Mouse (Mus musculus) small intestine, adult 2 months (tissue): ENCODE results near the gene Mast4. TPM values are rescaled to one million over a fixed set of nuclear protein-coding genes. Genes with fewer than 3 reads are reported as not detected.

ENCODE experiments used
- H3K27ac ChIP-seq: fragments of 200-500 bp; 2 replicates; pipeline ENCODE4 v1.5.1; 2012; ENCODE audit warnings: low read depth, low read length, control low read depth, inconsistent platforms; ENCODE audit not compliant: insufficient read depth
- H3K27me3 ChIP-seq: fragments of 200-500 bp; 2 replicates; pipeline ENCODE4 v1.6.1; 2012; ENCODE audit warnings: mild to moderate bottlenecking, moderate library complexity, low read length, inconsistent platforms; ENCODE audit not compliant: control insufficient read depth, insufficient read depth
- H3K36me3 ChIP-seq: fragments of 200-500 bp; 2 replicates; pipeline ENCODE4 v1.6.1; 2012; ENCODE audit warnings: mild to moderate bottlenecking, low read length, control low read depth, inconsistent platforms; ENCODE audit not compliant: control insufficient read depth, insufficient read depth
- H3K4me1 ChIP-seq: fragments of 200-500 bp; 2 replicates; pipeline ENCODE4 v1.6.1; 2012; ENCODE audit warnings: low read length, inconsistent platforms, mixed read lengths; ENCODE audit not compliant: control insufficient read depth, insufficient read depth, insufficient read length
- H3K4me3 ChIP-seq: fragments of 200-500 bp; 2 replicates; pipeline ENCODE4 v1.5.1; 2012; ENCODE audit warnings: low read depth, mild to moderate bottlenecking, control low read depth, inconsistent platforms, low read length, moderate library complexity
- CTCF ChIP-seq: fragments of 200-500 bp; IDR thresholded peaks from 2 replicates; pipeline ENCODE4 v1.5.1; 2012; ENCODE audit warnings: low read depth, mild to moderate bottlenecking, control low read depth, inconsistent platforms, low read length, moderate library complexity, mixed read lengths; ENCODE audit not compliant: insufficient replicate concordance, insufficient read length; ENCODE audit errors: extremely low read depth
- POLR2A ChIP-seq: fragments of 200-500 bp; IDR thresholded peaks from 2 replicates; pipeline ENCODE4 v1.6.1; 2012; ENCODE audit warnings: low read depth, mild to moderate bottlenecking, control low read depth, inconsistent platforms, low read length, moderate library complexity
- WGBS: fragments of 180-500 bp; shearing (Covaris S2); methylation state at CpG from one replicate; pipeline ENCODE4 v1.1.7; 2018; 5-methylcytosine and 5-hydroxymethylcytosine counted together
- polyA plus RNA-seq: library from polyadenylated mRNA; depleted of rRNA; stranded (reverse); fragments of >200 nt; gene quantifications from 2 replicates; pipeline ENCODE4 v1.2.3, GENCODE M21; 2012

Mast4 gene
- polyA plus RNA-seq, 1 experiment = 5.3 TPM

- WGBS = 87% methylated on average over 14 of the region's 14 CpGs
- no peak overlapping the region for H3K4me3 ChIP-seq
- no peaks in the 10 kb centered on the region for H3K27me3 ChIP-seq
- TF ChIP-seq POLR2A (no peak), CTCF (no peak)
- no peak overlapping the region for H3K27ac ChIP-seq
- H3K4me1 ChIP-seq = no peaks in the 10 kb centered on the region; the same call in 1 of the 2 replicates
- H3K36me3 ChIP-seq = no peaks in the 10 kb centered on the region
Observed at GRCm38 (mm10) chr13:102874465-102875143, 459.7 kb downstream of the Mast4 start.

GRCm38 (mm10) chr13:102873412-102874016 lies 460.8 kb downstream of the Mast4 start:
- no peak for TF ChIP-seq POLR2A
- TF ChIP-seq CTCF = no peak
- Histone ChIP-seq H3K4me1 (no peaks in the 10 kb centered on the region; the same call in 1 of the 2 replicates), H3K27ac (no peak overlapping the region), H3K36me3 (no peaks in the 10 kb centered on the region), H3K4me3 (no peak overlapping the region), H3K27me3 (no peaks in the 10 kb centered on the region)
- 95% methylated on average over 5 of the region's 5 CpGs for WGBS

- Histone ChIP-seq H3K27ac (no peak overlapping the region), H3K27me3 (no peaks in the 10 kb centered on the region), H3K4me1 (no peaks in the 10 kb centered on the region), H3K36me3 (no peaks in the 10 kb centered on the region), H3K4me3 (no peak overlapping the region)
- TF ChIP-seq CTCF (no peak), POLR2A (no peak)
- WGBS = 86% methylated on average over 11 of the region's 11 CpGs
Observed at GRCm38 (mm10) chr13:102871380-102872104, 462.8 kb downstream of the Mast4 start.

GRCm38 (mm10) chr13:102869541-102869940 lies 464.8 kb downstream of the Mast4 start:
- H3K4me1 ChIP-seq = peaks cover 1% of the 10 kb centered on the region; the same call in 1 of the 2 replicates
- no peak overlapping the region for H3K4me3 ChIP-seq
- no peak overlapping the region for H3K27ac ChIP-seq
- no peaks in the 10 kb centered on the region for H3K27me3 ChIP-seq
- WGBS = 82% methylated on average over 4 of the region's 4 CpGs
- no peaks in the 10 kb centered on the region for H3K36me3 ChIP-seq
- no peak for TF ChIP-seq CTCF
- no peak for TF ChIP-seq POLR2A

GRCm38 (mm10) chr13:102866816-102867215 lies 467.5 kb downstream of the Mast4 start:
- no peak for TF ChIP-seq POLR2A
- TF ChIP-seq CTCF = no peak
- Histone ChIP-seq H3K4me1 (peaks cover 4% of the 10 kb centered on the region; the same call in 1 of the 2 replicates), H3K36me3 (no peaks in the 10 kb centered on the region), H3K4me3 (no peak overlapping the region), H3K27me3 (no peaks in the 10 kb centered on the region), H3K27ac (no peak overlapping the region)

- TF ChIP-seq POLR2A = no peak
- no peak for TF ChIP-seq CTCF
- Histone ChIP-seq H3K27me3 (no peaks in the 10 kb centered on the region), H3K27ac (no peak overlapping the region; the same call in 1 of the 2 replicates), H3K36me3 (no peaks in the 10 kb centered on the region), H3K4me3 (no peak overlapping the region), H3K4me1 (peaks cover 4% of the 10 kb centered on the region; the same call in 1 of the 2 replicates)
- whole genome bisulfite sequencing = 70% methylated on average over 11 of the region's 11 CpGs
Observed at GRCm38 (mm10) chr13:102865971-102866724, 468.1 kb downstream of the Mast4 start.
